ENCODE assay signal across 30 mouse cellular contexts in genomic region chr15:81797861-81798260, GRCm38 (mm10). TPM values are rescaled to one million over a fixed set of nuclear protein-coding genes. Genes with fewer than 3 reads are reported as not detected.
A peak's percentile ranks its signal among the peaks of the same experiment; 100 is the strongest.
DNase-seq lines count a peak whose midpoint lies in the region; ATAC-seq and TF ChIP-seq lines count a peak whose summit lies in the region.
"Had no signal": no experiment of that assay in that cellular context is flagged by ENCODE, and none has a peak within 500 bp of the region (broad histone marks: within the 10 kb centered on the region; RNA-seq: fewer than 3 reads in every experiment).

No protein-coding gene starts in this region.

- DNase-seq in cerebellum, postnatal 10 days = peak; percentile 35 to 45
- DNase-seq in cerebellum, adult 9-10 months = no peak
- DNase-seq in kidney, adult 11 months = peak; percentile 48
- no peak for DNase-seq in left cerebral cortex, adult 2 months (ENCODE audit: extremely low spot score in 1 of 2, low spot score in 2 of 2)
- no peak for DNase-seq in left cerebral cortex, postnatal 25 days (ENCODE audit: low spot score in 2 of 2)
- no peak for DNase-seq in stomach, postnatal 0 days (ENCODE audit: low spot score)
- DNase-seq in heart, postnatal 14 days = no peak
- DNase-seq: adrenal gland, postnatal 14 days; cerebellum, adult 8-10 months; forebrain, postnatal 0 days; heart, adult 11 months; heart, postnatal 36 days; layer of hippocampus, postnatal 36 days; liver; lung, adult 2 months; right cerebral cortex, postnatal 25 days; spleen, adult 18-20 months; thymus, adult 18-20 months; thymus, postnatal 25 days had no signal

- no peaks in the 10 kb centered on the region for H3K9me3 ChIP-seq in kidney, embryonic 15.5 days (replicated peaks)
- H3K9me3 ChIP-seq in stomach, postnatal 0 days (ENCODE audit: control insufficient read depth, low read length) = no peaks in the 10 kb centered on the region
- H3K9me3 ChIP-seq: forebrain, embryonic 12.5 days; heart, embryonic 10.5 days; heart, embryonic 15.5 days; hindbrain, embryonic 12.5 days; midbrain, embryonic 10.5 days; midbrain, embryonic 15.5 days had no signal

- no peak for TF ChIP-seq CTCF in left cerebral cortex, adult 2 months (IDR thresholded peaks at IDR 0.05)
- TF ChIP-seq CTCF in stomach, postnatal 0 days (IDR thresholded peaks at IDR 0.05; ENCODE audit: low read depth) = no peak

- H3K27me3 ChIP-seq in kidney, embryonic 15.5 days = no peaks in the 10 kb centered on the region
- no peaks in the 10 kb centered on the region for H3K27me3 ChIP-seq in stomach, postnatal 0 days (ENCODE audit: control insufficient read depth, insufficient read depth, low read length)
- H3K27me3 ChIP-seq: heart, embryonic 15.5 days; hindbrain, embryonic 12.5 days; midbrain, embryonic 15.5 days; Patski had no signal

- no peak for ATAC-seq in kidney, embryonic 15.5 days (replicated peaks; ENCODE audit: low FRiP score)
- ATAC-seq in stomach, postnatal 0 days (ENCODE audit: low FRiP score, low TSS enrichment) = no peak
- ATAC-seq: forebrain, postnatal 0 days; intestine, postnatal 0 days; midbrain, embryonic 15.5 days; Patski had no signal

- H3K4me1 ChIP-seq in kidney, embryonic 15.5 days = peaks cover 12% of the 10 kb centered on the region
- H3K4me1 ChIP-seq in stomach, postnatal 0 days (replicated peaks; ENCODE audit: control insufficient read depth, insufficient read depth) = no peaks in the 10 kb centered on the region

- 89% methylated on average over 6 of the region's 6 CpGs for WGBS in kidney, embryonic 15.5 days
- WGBS in stomach, postnatal 0 days = 79% methylated on average over 6 of the region's 6 CpGs

- H3K27ac ChIP-seq in kidney, embryonic 15.5 days = no peak overlapping the region
- H3K27ac ChIP-seq in left cerebral cortex, adult 2 months = 0 out of 2 replicates have a peak overlapping the region, but pooled peaks have one; percentile 15
- peak overlapping the region; percentile 40; the same call in 1 of the 2 replicates for H3K27ac ChIP-seq in stomach, postnatal 0 days (replicated peaks)
- H3K27ac ChIP-seq: forebrain, embryonic 12.5 days; heart, embryonic 10.5 days; heart, embryonic 15.5 days; hindbrain, embryonic 12.5 days; liver, embryonic 14.5 days; midbrain, embryonic 10.5 days; midbrain, embryonic 15.5 days had no signal

- peaks cover 27% of the 10 kb centered on the region for H3K36me3 ChIP-seq in kidney, embryonic 15.5 days
- no peaks in the 10 kb centered on the region; the same call in 1 of the 2 replicates for H3K36me3 ChIP-seq in stomach, postnatal 0 days (ENCODE audit: control insufficient read depth, insufficient read depth, low read length)

- H3K9ac ChIP-seq in kidney, embryonic 15.5 days = no peak overlapping the region
- H3K9ac ChIP-seq in stomach, postnatal 0 days (ENCODE audit: low read length) = no peak overlapping the region
- H3K9ac ChIP-seq: forebrain, embryonic 12.5 days; forebrain, postnatal 0 days; heart, embryonic 15.5 days; hindbrain, embryonic 12.5 days; liver, embryonic 14.5 days; midbrain, embryonic 15.5 days had no signal

- intact Hi-C loops in left cerebral cortex, adult 2 months (cut with DNase I) = no loop called here
- intact Hi-C loops in left cerebral cortex, postnatal 25 days (cut with DNase I) = no loop called here
- intact Hi-C loops in heart, postnatal 14 days (cut with DNase I) = loop anchor here (5.0 kb wide), 1 partner anchor 51 kb away; the partner anchor contains the start of genes Rangap1 and Zc3h7b

- H3K4me2 ChIP-seq in kidney, embryonic 15.5 days = no peak overlapping the region
- no peak overlapping the region for H3K4me2 ChIP-seq in stomach, postnatal 0 days (replicated peaks; ENCODE audit: low read depth)
- H3K4me2 ChIP-seq: forebrain, embryonic 12.5 days; heart, embryonic 15.5 days; hindbrain, embryonic 12.5 days; midbrain, embryonic 15.5 days had no signal

- H3K4me3 ChIP-seq in kidney, embryonic 15.5 days (replicated peaks) = no peak overlapping the region
- no peak overlapping the region for H3K4me3 ChIP-seq in left cerebral cortex, adult 2 months
- H3K4me3 ChIP-seq in stomach, postnatal 0 days (ENCODE audit: low read depth, low read length) = no peak overlapping the region
- H3K4me3 ChIP-seq: erythroblast, embryonic 14.5 days; forebrain, embryonic 12.5 days; heart, embryonic 10.5 days; heart, embryonic 15.5 days; hindbrain, embryonic 12.5 days; midbrain, embryonic 10.5 days; midbrain, embryonic 15.5 days had no signal

- TF ChIP-seq EP300 in stomach, postnatal 0 days (optimal IDR thresholded peaks at IDR 0.05) = no peak

RNA-seq across cellular contexts. Expression of gene Tef, which starts 4.4 kb away (rescaled TPM):
- 23.9 and 26.5 TPM in 2 replicates for polyA plus RNA-seq in kidney, embryonic 15.5 days (2015; fragmentation: Nextera tagmentation; extraction: Ambion mirVana)
- total RNA-seq in left cerebral cortex, adult 2 months (2021) = 100 to 1,000 TPM; 220 to 228 TPM
- total RNA-seq in left cerebral cortex, postnatal 25 days (2021) = 100 to 1,000 TPM; 220 to 246 TPM
- 17.1 and 21.2 TPM in 2 replicates for polyA plus RNA-seq in stomach, postnatal 0 days (2015; fragmentation: Nextera tagmentation; extraction: Ambion mirVana)
- 10 to 100 TPM; 69.3 to 93.0 TPM for total RNA-seq in heart, postnatal 14 days (2021)

RNA-seq across cellular contexts. Expression of gene Rangap1, which starts 52.5 kb away (rescaled TPM):
- polyA plus RNA-seq in kidney, embryonic 15.5 days (2015; fragmentation: Nextera tagmentation; extraction: Ambion mirVana) = 99.1 and 106 TPM in 2 replicates
- 100 to 1,000 TPM; 214 to 229 TPM for total RNA-seq in left cerebral cortex, adult 2 months (2021)
- 100 to 1,000 TPM; 210 to 216 TPM for total RNA-seq in left cerebral cortex, postnatal 25 days (2021)
- polyA plus RNA-seq in stomach, postnatal 0 days (2015; fragmentation: Nextera tagmentation; extraction: Ambion mirVana) = 39.0 and 40.2 TPM in 2 replicates
- 10 to 100 TPM; 28.1 to 35.2 TPM for total RNA-seq in heart, postnatal 14 days (2021)

RNA-seq across cellular contexts. Expression of gene Zc3h7b, which starts 53.0 kb away (rescaled TPM):
- 34.8 and 37.4 TPM in 2 replicates for polyA plus RNA-seq in kidney, embryonic 15.5 days (2015; fragmentation: Nextera tagmentation; extraction: Ambion mirVana)
- 100 to 1,000 TPM; 160 to 179 TPM for total RNA-seq in left cerebral cortex, adult 2 months (2021)
- total RNA-seq in left cerebral cortex, postnatal 25 days (2021) = 100 to 1,000 TPM; 174 to 178 TPM
- polyA plus RNA-seq in stomach, postnatal 0 days (2015; fragmentation: Nextera tagmentation; extraction: Ambion mirVana) = 9.1 and 11.1 TPM in 2 replicates
- total RNA-seq in heart, postnatal 14 days (2021) = 10 to 100 TPM; 74.9 to 78.7 TPM

Comparison
In these comparisons a context has a peak if more than half of its experiments do, and no peak if none do; other contexts are left out.
1. DNase-seq: peak in cerebellum, postnatal 10 days (2 of 2) and kidney, adult 11 months (single experiment); none in cerebellum, adult 9-10 months (single experiment), left cerebral cortex, adult 2 months (0 of 2), left cerebral cortex, postnatal 25 days (0 of 2), stomach, postnatal 0 days (single experiment) and heart, postnatal 14 days (0 of 2).
2. RNA of gene Rangap1, which starts 52.5 kb away (total RNA-seq): 214 to 229 TPM in left cerebral cortex, adult 2 months and 210 to 216 TPM in left cerebral cortex, postnatal 25 days; 28.1 to 35.2 TPM in heart, postnatal 14 days; every median in the first group is over 4 times any median in the second.